Mouse (Mus musculus): ENCODE data around the gene Htt.
"Not testable (repeated sequence)": the region's sequence is repeated elsewhere in the genome, so short reads cannot be mapped to it uniquely, and the experiment has no call there.

Gene Htt

GRCm38 (mm10) chr5:34761509-34761908 lies at the start of gene Htt:
Htt (plus strand) TSS chr5:34761740.
- DNase-seq, result peak; percentile 96 to 98

GRCm38 (mm10) chr5:34714371-34714770 lies 47.2 kb upstream of the Htt start:
- not testable (repeated sequence) for DNase-seq

GRCm38 (mm10) chr5:34714816-34715215 lies 46.7 kb upstream of the Htt start:
- DNase-seq, result no peak

- DNase-seq, result peak; percentile 6 to 18
Observed at GRCm38 (mm10) chr5:34729141-34729540, 32.4 kb upstream of the Htt start.

- DNase-seq, result no peak
Observed at GRCm38 (mm10) chr5:34730255-34730654, 31.3 kb upstream of the Htt start.

- no peak for DNase-seq
Observed at GRCm38 (mm10) chr5:34751477-34751876, 10.1 kb upstream of the Htt start.

- no peak for DNase-seq
Observed at GRCm38 (mm10) chr5:34758762-34759161, 2.8 kb upstream of the Htt start.

GRCm38 (mm10) chr5:34760850-34761508 lies 561 bp upstream of the Htt start:
- no peak for DNase-seq

GRCm38 (mm10) chr5:34761934-34762611 lies 533 bp downstream of the Htt start:
- peak; percentile 61 to 74 for DNase-seq

GRCm38 (mm10) chr5:34771818-34772217 lies 10.3 kb downstream of the Htt start:
- DNase-seq, result no peak

GRCm38 (mm10) chr5:34772696-34773245 lies 11.2 kb downstream of the Htt start:
- DNase-seq, result no peak

- no peak for DNase-seq
Observed at GRCm38 (mm10) chr5:34773392-34773791, 11.9 kb downstream of the Htt start.

GRCm38 (mm10) chr5:34785027-34785426 lies 23.5 kb downstream of the Htt start:
- no peak for DNase-seq

GRCm38 (mm10) chr5:34791141-34791540 lies 29.6 kb downstream of the Htt start:
- DNase-seq, result no peak

GRCm38 (mm10) chr5:34800292-34800953 lies 38.9 kb downstream of the Htt start:
- no peak for DNase-seq

GRCm38 (mm10) chr5:34806038-34806437 lies 44.5 kb downstream of the Htt start:
- no peak for DNase-seq

GRCm38 (mm10) chr5:34822431-34823149 lies 61.0 kb downstream of the Htt start:
- DNase-seq, result no peak

- no peak for DNase-seq
Observed at GRCm38 (mm10) chr5:34854079-34854478, 92.5 kb downstream of the Htt start.

- DNase-seq, result no peak
Observed at GRCm38 (mm10) chr5:34865367-34865766, 103.8 kb downstream of the Htt start.

- not testable (repeated sequence) for DNase-seq
Observed at GRCm38 (mm10) chr5:34880307-34880706, 118.8 kb downstream of the Htt start.

GRCm38 (mm10) chr5:34881023-34881422 lies 119.5 kb downstream of the Htt start:
- no peak for DNase-seq

- peak in 1 of 2 experiments; percentile 24 for DNase-seq
Observed at GRCm38 (mm10) chr5:34885250-34885649, 123.7 kb downstream of the Htt start.

GRCm38 (mm10) chr5:34889252-34889651 lies 127.7 kb downstream of the Htt start:
- no peak for DNase-seq
